ENCODE assay signal across 10 mouse cellular contexts in the genomic region with DNA sequence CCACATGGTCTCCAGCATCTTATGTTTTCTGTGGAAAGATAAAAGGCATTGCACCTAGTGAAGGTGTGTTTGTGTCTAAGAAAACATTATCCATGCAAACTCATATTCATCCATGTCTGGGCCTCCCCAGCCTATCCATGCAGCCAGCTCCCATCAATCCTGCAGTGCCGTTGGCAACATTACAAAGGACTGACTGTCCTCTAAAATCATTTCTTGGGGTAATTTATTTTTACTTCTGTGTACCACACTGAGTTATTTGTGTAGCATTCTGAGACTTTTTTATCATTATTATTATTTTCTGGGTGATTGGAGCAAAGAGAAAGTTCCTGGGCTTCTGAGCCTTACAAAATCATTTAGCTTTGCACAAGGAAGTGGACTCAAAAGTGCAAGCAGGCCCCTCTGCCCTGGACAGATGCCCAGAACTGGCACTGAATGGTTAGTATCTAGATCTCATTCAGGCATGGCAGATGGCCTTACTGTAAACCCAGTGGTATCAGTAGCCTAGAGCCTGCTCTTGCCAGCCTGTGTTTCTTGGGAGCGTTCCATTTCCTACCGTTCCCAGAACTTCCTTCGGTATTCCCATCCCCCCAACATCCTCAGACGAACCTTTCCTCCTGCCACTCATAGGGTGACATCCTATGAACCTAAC.
DNase-seq lines count a peak whose midpoint lies in the region; ATAC-seq lines count a peak whose summit lies in the region.
"Had no signal": no experiment of that assay in that cellular context is flagged by ENCODE, and none has a peak within 500 bp of the region (broad histone marks: within the 10 kb centered on the region; RNA-seq: fewer than 3 reads in every experiment).

No protein-coding gene starts in this region.

- DNase-seq in heart, adult 8-10 months (ENCODE audit: low spot score): no peak
- peak; percentile 21 for DNase-seq in midbrain, embryonic 11.5 days (ENCODE audit: low spot score, missing footprints)
- peak; percentile 95 for DNase-seq in cerebellum, adult 9-10 months
- peak; percentile 42 to 77 for DNase-seq in layer of hippocampus, postnatal 14 days (ENCODE audit: low spot score in 2 of 2)
- DNase-seq in embryo, embryonic 10 days (ENCODE audit: low spot score): no peak
- DNase-seq in neural tube, embryonic 10.5 days (ENCODE audit: extremely low spot score, low spot score): no peak

- no peak overlapping the region for H3K9ac ChIP-seq in heart, embryonic 12.5 days
- H3K9ac ChIP-seq in midbrain, embryonic 11.5 days (ENCODE audit: low read length): no peak overlapping the region
- H3K9ac ChIP-seq in midbrain, embryonic 16.5 days (ENCODE audit: low read depth, low read length): no peak overlapping the region
- H3K9ac ChIP-seq: liver, embryonic 15.5 days had no signal

- H3K4me1 ChIP-seq in heart, embryonic 12.5 days (replicated peaks): peaks cover 3% of the 10 kb centered on the region; the same call in 1 of the 2 replicates
- no peaks in the 10 kb centered on the region for H3K4me1 ChIP-seq in midbrain, embryonic 11.5 days (ENCODE audit: control insufficient read depth, insufficient read depth, low read length)
- H3K4me1 ChIP-seq in midbrain, embryonic 16.5 days (ENCODE audit: control insufficient read depth, insufficient read depth, low read length): no peaks in the 10 kb centered on the region
- H3K4me1 ChIP-seq: liver, embryonic 15.5 days had no signal

- WGBS in heart, embryonic 12.5 days: 42% methylated on average over 5 of the region's 5 CpGs
- 84% methylated on average over 5 of the region's 5 CpGs for WGBS in midbrain, embryonic 11.5 days
- 63% methylated on average over 5 of the region's 5 CpGs for WGBS in midbrain, embryonic 16.5 days

- ATAC-seq in heart, embryonic 12.5 days (ENCODE audit: insufficient number of reproducible peaks, low FRiP score): peak; percentile 51; the same call in 1 of the 2 replicates
- no peak for ATAC-seq in midbrain, embryonic 11.5 days (ENCODE audit: low FRiP score)
- no peak for ATAC-seq in midbrain, embryonic 16.5 days
- ATAC-seq: CD4-positive, CD25-positive, alpha-beta regulatory T cell, adult 4 months had no signal

- no peaks in the 10 kb centered on the region for H3K36me3 ChIP-seq in heart, embryonic 12.5 days
- H3K36me3 ChIP-seq in midbrain, embryonic 11.5 days (ENCODE audit: control insufficient read depth, insufficient read depth, low read length): no peaks in the 10 kb centered on the region; the same call in 1 of the 2 replicates
- H3K36me3 ChIP-seq in midbrain, embryonic 16.5 days (ENCODE audit: control insufficient read depth, insufficient read depth, low read length): no peaks in the 10 kb centered on the region
- H3K36me3 ChIP-seq: liver, embryonic 15.5 days had no signal

- no peaks in the 10 kb centered on the region for H3K27me3 ChIP-seq in heart, embryonic 12.5 days (replicated peaks)
- no peaks in the 10 kb centered on the region for H3K27me3 ChIP-seq in midbrain, embryonic 11.5 days (ENCODE audit: control insufficient read depth, insufficient read depth, low read length)
- no peaks in the 10 kb centered on the region for H3K27me3 ChIP-seq in midbrain, embryonic 16.5 days (ENCODE audit: control insufficient read depth, insufficient read depth, low read depth, low read length)
- H3K27me3 ChIP-seq: liver, embryonic 15.5 days had no signal

- H3K4me3 ChIP-seq in heart, embryonic 12.5 days: no peak overlapping the region
- no peak overlapping the region for H3K4me3 ChIP-seq in midbrain, embryonic 11.5 days (ENCODE audit: low read depth, low read length)
- H3K4me3 ChIP-seq in midbrain, embryonic 16.5 days (ENCODE audit: low read depth, low read length): no peak overlapping the region
- H3K4me3 ChIP-seq: liver, embryonic 15.5 days had no signal

- no peak overlapping the region for H3K27ac ChIP-seq in heart, embryonic 12.5 days (ENCODE audit: poor library complexity, severe bottlenecking)
- H3K27ac ChIP-seq in midbrain, embryonic 11.5 days (ENCODE audit: low read depth, low read length): no peak overlapping the region
- H3K27ac ChIP-seq in midbrain, embryonic 16.5 days (ENCODE audit: low read length): no peak overlapping the region
- H3K27ac ChIP-seq: liver, embryonic 15.5 days had no signal

- H3K4me2 ChIP-seq in heart, embryonic 12.5 days: no peak overlapping the region
- no peak overlapping the region for H3K4me2 ChIP-seq in midbrain, embryonic 11.5 days
- H3K4me2 ChIP-seq in midbrain, embryonic 16.5 days (ENCODE audit: low read length): no peak overlapping the region
- H3K4me2 ChIP-seq: liver, embryonic 15.5 days had no signal

- 0 out of 2 replicates have a peak, but pooled peaks cover 3% of the 10 kb centered on the region for H3K9me3 ChIP-seq in heart, embryonic 12.5 days (replicated peaks)
- no peaks in the 10 kb centered on the region for H3K9me3 ChIP-seq in midbrain, embryonic 11.5 days (ENCODE audit: control insufficient read depth, low read length)
- H3K9me3 ChIP-seq in midbrain, embryonic 16.5 days (replicated peaks; ENCODE audit: control insufficient read depth, low read length, poor library complexity, severe bottlenecking): no peaks in the 10 kb centered on the region
- H3K9me3 ChIP-seq: liver, embryonic 15.5 days had no signal

Comparison
In these comparisons a context has a peak if more than half of its experiments do, and no peak if none do; other contexts are left out.
1. DNase-seq: peak in midbrain, embryonic 11.5 days (single experiment), cerebellum, adult 9-10 months (single experiment) and layer of hippocampus, postnatal 14 days (2 of 2); none in heart, adult 8-10 months (single experiment), embryo, embryonic 10 days (single experiment) and neural tube, embryonic 10.5 days (single experiment).